Mouse (Mus musculus): ENCODE results near the gene Lrrn1.

Lrrn1 gene

DNA sequence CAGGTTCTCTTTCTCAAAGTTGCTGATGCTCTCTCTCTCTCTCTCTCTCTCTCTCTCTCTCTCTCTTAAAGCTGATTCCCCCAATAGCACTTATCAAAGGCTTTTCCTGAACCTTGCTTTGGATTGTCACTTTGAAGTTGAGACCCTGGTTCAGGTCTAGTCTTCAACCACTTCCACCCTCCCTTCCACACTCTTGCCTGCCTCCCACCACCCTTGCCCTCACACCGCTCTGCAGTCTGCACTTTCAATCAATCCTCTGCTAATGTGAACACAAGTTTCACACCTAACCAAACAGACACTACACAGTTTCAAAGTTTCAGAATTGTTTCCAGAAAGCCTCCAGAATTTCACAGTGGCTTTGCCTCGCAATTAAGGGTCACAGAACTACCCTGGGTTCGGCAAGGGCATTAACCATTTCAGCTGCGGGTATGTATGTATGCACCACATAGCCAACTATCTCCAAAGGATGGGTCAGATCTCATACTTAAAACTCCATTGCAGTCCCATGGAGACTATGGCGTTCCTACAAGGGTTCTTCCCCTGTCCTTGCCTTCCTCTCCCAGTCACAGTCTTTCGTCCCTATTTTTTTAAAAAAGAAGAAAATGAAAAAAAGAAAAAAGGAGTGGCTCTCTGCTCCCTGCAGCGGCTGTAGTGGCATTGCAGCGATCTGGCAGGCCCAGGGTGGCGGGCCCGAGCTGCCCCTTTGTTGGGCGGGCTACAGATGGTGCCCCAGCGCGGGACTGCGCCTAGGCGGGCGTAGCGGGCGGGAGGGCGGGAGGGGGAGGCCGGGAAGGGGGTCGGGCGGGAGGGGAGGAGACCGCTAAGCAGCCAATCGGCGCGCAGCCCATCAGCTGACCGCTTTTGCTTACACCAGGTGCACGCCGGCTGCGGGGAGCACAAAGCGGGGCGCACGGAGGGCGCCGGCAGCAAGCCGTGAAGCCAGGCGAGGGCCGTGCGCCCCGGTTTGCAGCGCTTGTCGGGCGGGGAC, at the start of gene Lrrn1:
Gene Lrrn1, plus strand, starts transcription at position 892 of the 988 bp plus-strand sequence.
- DNase-seq (ENCODE audit: low spot score): no peak

DNA sequence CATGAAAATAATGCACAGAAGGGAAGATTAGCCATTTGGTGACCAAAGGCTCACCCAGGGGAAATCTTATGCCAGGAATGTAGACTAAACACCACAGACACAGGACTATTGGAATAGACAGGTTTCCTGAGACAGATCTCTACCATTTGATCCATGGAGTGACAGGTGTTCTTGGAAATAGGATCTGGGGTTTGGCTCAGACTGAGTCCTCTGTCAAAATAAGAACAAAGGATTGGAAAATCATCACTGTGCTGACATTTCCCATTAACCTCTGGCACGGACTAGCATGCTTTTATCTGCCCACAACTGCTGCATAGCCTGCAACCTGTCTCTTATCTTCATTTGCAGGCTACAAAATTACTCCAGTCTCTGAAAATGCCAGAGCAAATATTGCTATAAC, 35.1 kb upstream of the Lrrn1 start:
- DNase-seq (ENCODE audit: low spot score): no peak

DNA sequence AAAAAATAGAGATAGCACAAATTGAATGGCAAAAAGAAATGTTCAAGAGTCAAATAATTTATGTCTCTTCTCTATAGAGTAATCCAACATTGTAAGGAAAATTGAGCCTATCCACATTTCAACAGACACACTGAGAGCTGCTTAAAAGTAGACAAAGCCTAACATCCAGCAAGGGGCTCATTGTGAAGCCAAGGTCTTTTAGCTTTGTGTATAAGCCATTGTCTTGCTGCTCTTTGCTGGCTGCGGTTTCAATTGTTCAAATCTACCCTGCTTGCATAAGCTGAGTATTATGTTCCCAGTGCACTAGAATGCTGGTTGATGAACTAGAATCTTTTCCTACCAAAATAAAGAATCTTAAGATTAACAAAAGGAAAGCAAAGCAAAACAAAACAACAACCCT, 33.7 kb upstream of the Lrrn1 start:
- DNase-seq (ENCODE audit: low spot score): no peak

DNA sequence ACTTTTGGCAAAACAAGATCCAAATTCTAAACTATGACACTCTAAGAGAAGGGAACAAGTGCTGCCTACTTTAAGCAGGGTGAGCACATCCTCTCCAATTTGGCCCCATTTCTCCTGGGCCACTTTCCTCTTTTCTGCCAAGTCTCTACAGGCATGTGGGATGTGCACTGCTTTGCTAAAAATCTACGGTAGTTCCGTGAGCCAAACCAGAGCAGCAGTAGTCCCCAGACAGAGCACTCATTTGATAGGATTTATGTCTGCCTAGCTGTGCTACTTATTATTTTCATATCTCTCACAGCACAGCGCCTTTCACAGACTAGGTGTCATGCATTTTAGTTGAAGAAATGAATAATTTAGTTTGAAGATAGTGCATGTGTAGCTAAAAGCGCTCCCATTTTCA, 15.9 kb upstream of the Lrrn1 start:
- no peak for DNase-seq (ENCODE audit: low spot score)

DNA sequence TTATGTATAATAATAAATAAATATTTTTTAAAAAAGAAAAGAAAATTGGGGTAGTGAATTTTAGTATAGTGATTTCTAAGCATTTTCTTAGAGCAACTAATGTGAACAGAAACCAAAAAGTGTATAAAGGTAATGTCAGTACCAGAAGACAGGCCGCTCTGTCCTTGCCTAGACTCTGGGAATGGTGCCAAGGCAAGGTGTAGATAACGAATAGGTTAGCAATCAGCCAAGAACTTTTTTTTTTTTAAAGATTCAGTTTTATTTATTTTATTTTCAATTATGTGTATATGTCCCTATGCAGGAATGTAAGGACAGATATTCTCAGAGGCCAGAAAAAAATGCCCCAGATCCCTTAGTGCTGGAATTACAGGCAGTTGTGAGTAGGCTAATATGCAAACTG, 5.6 kb upstream of the Lrrn1 start:
- no peak for DNase-seq (ENCODE audit: low spot score)

DNA sequence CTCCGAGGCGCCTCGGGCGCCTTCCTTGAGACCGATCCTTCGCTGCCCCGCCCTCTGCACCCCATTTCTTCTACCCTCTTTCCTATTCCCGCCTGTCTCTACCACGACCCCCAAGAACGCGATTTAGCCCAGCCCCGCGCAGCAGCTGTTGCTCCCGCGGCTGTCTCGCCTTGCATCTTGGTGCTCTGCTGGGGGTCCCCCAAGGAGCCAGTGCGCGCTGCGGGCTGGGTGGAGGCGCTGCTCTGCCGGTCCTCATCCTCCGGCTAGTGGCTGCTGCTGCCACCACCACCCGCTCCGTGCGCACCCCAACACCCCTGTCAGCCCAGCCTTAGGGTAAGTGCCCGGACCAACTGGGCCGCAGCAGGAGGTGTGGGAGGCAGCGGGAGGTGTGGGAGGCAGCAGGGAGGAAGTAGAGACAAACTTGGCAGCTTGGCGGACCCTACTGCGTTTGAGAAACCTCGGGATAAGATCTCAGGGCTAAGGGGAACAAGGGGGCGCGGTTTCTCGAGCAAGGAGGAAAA, 403 bp downstream of the Lrrn1 start:
- no peak for DNase-seq (ENCODE audit: low spot score)

DNA sequence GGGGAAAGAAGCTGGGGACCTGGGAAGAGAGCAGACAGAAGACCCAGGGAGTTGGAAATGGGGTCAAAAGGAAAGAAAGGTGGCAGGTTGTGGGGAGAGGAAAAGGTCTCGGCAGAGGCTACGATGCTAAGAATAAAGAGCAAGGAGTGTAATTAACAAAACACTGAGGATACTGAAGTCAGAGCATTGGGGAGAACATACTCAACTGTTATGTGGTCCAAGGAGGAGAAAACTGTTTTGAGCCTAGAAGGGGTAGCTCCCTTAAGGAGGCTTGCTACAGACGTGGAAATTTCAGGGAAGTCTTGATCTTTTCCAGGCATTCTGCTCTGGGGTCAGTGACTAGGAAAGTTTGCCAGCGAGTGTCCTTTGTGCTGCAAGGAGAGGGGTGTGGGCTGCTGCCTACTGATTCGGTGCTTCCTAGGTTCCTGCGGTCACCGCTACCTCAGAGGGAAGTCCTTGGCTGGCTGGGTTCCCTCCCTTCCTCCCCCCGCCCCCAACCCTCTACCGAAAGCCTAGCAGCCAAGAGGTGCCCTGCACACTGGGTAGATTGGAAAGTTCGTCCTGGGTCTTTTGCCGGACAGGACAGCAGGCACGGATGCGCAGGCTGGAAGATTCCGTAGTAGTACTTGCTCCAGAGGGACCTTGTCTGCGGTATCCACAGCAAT, 1.2 kb downstream of the Lrrn1 start:
- no peak for DNase-seq (ENCODE audit: low spot score)

DNA sequence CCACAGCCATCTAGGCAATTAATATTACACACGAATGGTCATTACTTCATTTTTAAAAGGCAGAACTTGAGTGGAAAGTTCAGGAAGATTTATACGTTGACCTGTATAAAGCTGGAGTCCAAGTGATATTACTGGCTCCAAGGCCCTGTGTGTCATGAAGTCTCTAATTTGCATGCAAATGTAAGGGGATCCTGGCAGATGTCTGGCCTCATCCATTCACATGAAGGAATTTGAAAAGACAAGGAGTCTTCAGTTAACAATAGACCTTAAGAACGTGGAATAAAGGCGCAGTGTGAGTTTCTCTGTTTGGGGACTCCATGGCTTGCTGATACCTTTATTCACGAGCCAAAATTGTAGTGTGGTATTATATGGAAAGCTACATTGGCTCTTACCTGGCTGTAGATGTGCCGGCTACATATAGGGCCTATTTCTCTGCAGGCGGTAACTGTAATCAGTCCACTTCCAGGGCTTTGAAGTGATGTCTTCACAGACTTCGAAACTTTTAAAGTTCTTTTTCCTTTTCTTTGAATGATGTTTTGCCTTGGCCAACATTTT, 2.0 kb downstream of the Lrrn1 start:
- DNase-seq (ENCODE audit: low spot score): no peak

DNA sequence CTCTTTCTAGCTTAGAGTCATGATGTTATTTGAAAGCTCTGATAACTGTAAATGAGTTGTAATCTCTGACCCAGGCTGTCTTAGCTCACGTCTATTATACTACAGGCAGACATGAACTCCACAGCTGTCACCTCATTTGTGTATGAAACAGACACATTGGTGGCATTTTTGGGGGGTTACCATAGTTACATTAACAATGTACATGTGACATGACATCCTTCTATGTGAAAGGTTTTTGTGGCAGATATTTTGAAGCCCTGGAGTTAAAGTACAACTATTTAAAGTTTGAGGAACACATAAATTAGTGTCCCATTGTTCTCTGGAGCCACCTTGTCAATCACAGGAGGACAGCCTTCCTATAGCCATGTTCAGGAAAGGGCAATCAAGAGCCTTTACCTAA, 5.0 kb downstream of the Lrrn1 start:
- no peak for DNase-seq (ENCODE audit: low spot score)

DNA sequence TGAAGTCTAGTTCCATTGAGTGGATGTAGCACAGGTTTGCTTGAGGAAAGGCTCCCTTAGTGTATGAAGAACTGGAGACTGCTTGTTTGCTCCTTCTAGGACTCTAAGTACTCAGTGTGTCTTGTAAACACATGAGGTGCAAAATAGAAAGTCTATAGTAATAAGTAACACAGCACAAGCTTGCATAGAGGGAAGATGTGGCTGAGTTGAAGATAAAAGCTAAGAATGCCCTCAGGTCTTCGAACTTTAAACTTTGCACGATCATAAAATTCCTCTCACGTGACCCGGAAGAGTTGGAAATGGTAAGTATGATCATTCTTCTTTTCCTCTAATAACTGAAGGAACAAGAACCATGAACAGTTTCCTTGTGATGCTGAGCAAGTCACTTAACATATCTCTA, 7.1 kb downstream of the Lrrn1 start:
- no peak for DNase-seq (ENCODE audit: low spot score)

DNA sequence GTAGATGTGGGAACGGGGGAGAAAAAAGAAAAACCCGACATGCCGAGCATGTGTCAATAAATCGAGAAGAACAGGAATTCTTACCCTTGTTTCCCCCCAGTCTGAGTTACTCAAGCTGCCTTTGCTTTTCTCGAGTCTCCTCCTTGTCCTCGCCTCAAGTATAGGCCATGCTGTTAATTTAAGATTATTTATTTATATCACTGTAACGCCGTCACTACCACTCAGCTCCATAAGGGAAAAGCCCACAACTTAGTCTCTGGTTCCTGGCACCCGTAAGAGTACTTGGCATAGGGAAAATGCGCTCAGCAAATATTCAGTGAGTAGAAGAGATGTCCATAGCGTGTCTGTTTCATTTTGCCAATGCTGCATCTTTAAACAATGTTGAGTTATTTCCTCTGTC, 11.7 kb downstream of the Lrrn1 start:
- DNase-seq (ENCODE audit: low spot score): no peak

DNA sequence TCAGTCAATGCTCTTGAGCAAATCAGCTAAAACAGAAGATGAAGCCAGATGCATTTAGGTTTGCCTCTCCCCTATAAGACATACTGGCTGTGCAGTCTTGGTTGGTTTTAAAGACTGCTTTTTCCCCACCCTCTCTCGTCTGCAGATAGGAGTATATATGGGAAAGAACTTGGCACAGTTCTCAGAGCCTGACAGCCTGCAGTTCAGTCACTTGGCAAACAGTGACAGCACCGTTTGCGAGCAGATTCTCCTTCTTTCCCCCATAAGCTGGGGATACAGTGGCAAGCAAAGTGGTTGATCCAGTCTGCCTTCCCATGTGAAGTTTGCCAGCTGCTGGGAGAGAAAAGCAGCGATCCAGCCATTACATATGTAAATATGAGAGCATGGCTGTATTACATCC, 12.3 kb downstream of the Lrrn1 start:
- DNase-seq (ENCODE audit: low spot score): no peak

DNA sequence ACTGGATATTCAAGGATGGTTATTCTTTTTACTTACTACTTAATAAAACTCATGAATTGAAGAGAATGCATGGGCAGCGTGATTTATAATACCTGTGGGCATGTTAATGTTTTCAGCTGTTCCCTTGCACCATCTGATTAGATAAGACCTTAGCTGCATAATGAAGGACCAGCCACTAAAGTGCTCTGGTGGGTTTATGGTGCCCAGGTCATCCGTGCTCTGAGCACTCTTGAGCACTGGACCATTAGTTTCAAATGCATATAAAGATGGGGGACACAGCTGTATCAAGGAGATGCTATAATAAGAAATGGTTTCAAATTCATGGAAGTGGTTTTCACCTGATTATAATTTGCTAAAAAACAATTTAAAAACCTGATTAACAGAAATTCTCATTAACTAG, 16.7 kb downstream of the Lrrn1 start:
- no peak for DNase-seq (ENCODE audit: low spot score)

DNA sequence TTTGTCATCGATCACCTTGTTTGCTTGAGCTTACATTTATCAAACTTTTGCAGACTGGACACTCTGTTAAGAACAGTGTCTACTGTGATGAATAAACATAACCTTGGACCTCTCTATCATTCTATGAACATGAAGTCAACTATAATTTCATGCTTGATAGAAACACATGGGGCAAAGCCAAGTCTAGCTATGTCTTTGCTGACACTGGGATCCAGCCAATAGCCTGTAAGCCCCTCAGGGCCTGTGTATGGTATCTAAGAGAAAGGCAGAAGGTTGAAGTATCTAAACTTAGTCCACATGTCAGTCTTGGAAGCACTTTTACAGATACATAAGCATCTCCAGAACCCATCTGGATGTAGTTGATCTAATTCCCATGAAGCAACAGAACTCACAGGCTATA, 22.9 kb downstream of the Lrrn1 start:
- no peak for DNase-seq (ENCODE audit: low spot score)

DNA sequence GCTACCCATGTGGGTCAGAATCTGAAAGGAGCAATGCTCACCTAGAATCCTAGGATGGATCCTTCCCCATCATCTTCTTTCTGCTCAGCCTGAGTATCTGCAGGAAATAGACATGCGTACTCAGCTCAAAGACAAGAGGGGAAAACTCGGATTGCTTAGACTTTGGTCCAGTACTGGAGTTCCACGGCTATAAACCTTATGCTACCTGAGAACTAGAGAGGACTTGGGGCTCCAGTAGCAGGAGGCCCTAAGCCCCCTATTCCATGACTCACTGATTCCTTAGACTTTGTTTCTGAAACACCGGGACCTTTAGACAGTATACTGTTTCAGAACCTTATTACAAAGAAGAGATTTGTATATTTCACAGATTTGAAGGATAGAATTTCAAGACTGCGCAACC, 25.8 kb downstream of the Lrrn1 start:
- DNase-seq (ENCODE audit: low spot score): no peak

DNA sequence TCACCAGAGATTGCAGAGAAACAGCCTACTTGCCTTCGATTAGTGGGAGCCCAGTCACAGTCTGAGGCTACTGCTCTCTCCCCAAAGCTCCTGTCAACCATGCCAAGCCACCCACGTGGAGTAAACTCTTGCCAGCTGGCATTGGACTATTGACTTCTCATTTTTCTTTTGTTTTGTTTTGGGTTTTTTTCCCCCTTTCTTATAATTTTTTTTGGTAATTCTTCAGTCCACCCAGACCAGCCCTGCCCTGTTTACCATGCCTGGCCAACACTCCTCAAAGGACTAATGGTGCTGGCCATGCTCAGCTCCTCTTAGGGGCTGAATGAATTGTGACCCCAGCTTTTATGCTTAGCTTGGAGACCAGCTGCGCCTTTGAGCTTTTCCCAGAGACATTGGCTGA, 27.4 kb downstream of the Lrrn1 start:
- no peak for DNase-seq (ENCODE audit: low spot score)

DNA sequence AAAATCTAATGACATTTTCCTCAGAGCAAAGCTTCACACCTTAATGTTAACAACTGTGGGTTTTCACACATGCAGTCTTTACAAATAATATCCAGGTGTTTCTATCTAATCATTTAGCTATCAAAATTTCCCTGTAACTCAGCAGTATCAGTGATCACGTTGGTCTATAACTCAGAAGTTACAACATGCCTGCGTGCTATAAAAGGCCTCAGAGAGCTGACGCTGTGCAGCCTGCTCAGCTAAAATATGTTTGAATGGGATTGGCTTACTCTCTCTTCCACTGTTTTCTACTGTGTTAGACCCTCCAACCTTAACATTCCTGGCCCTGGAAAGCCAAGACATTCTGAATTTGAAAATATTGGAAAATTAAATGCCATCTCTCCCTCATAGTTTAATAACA, 28.2 kb downstream of the Lrrn1 start:
- DNase-seq (ENCODE audit: low spot score): no peak

DNA sequence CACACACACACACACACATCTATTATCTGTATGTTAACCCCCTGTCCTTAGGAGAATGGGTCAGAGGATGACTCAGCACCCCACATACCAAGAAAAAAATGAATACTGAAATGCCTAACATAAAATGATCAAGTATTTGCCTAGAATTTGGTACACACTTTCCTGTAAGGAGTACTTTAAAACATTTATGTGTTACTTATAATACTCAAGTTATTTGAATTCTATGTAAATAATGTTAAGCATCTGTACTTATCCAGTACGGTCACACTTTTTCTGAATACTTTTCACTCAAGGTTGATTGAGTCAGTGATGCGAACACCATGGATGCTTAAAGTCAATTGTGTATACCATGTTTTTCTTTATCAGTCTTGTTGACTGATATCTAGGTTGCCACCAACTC, 32.7 kb downstream of the Lrrn1 start:
- no peak for DNase-seq (ENCODE audit: low spot score)

DNA sequence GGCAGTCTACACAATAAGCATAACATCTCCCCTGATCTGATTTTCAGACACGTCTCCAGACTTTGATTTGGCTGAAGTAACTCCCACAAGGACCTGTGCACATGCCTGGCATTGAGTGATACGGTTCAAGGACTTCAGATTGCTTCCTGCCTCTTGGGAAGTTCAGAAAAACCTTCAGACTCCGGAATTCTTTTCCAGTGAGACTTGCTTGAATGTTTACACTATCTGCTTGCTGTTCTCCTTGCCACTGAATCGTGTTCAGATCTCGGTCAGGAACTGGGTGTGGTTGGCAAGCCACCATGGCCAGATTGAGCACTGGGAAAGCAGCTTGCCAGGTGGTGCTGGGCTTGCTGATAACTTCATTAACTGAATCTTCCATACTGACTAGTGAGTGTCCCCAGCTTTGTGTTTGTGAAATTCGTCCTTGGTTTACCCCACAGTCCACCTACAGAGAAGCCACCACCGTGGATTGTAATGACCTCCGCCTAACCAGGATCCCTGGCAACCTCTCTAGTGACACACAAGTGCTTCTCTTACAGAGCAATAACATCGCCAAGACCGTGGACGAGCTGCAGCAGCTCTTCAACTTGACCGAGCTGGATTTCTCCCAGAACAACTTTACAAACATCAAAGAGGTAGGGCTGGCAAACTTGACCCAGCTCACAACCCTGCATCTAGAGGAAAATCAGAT, 37.5 kb downstream of the Lrrn1 start:
- DNase-seq (ENCODE audit: low spot score): no peak

DNA sequence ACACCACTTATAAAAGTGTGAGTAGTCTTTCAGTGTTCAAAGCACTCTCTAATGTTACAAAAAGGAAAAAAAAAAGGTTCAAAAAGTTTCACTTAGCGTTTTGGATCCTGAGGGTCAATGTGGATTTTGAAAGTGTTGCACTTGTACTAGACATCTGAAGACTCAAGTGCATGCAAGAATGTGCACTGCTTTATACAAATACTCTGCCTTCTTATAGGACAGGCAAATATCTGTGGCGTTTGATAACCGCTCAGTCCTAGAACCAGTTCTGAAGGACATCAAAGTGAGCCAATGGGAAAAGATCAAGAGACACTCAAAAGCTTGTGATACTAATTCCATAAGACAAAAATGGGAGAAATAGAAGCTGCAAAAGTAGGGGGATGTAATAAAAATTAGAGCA, 45.0 kb downstream of the Lrrn1 start:
- no peak for DNase-seq (ENCODE audit: low spot score)

DNA sequence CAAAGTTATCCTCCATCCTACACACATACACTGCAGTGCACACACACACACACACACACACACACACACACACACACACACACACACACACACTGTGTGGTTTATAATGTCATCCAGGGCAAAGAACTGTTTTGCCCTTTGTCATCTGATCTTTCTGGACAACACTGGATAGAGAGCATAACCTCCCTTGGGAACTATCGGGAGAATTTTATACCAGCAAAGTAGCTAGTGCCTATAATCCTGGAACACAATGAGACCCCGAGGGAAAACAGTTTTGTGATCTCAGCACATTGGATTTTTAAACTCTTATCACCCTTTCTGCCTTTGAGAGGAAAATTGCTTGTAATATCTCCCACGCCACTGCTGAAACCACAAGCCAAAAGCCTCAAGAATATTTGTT, 45.8 kb downstream of the Lrrn1 start:
- no peak for DNase-seq (ENCODE audit: low spot score)

DNA sequence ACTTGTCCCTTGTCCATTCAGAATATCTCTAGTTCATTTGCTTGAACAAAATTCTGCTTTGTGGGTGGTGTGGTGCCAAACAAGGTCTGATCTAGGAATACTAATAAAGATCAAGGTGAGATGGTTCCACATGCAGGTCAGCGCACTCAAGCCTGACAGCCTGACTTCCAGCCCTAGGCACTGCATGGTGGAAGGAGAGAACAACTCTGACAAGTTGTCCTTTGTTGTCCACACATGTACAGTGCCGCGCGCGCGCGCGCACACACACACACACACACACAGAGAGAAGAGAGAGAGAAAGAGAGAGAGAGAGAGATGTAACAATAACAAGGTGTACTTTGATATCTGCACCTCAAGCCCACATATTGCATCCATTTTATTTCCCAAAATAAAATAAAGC, 47.7 kb downstream of the Lrrn1 start:
- no peak for DNase-seq (ENCODE audit: low spot score)

All from adipocyte (in vitro differentiated cells).